Mouse (Mus musculus) embryonic fibroblast, embryonic 13.5 days (primary cell): ENCODE data around the gene Umodl1.

Source experiments
- CTCF ChIP-seq: IDR thresholded peaks from 2 replicates; pipeline ENCODE4 v1.5.1; 2011; ENCODE audit warnings: mild to moderate bottlenecking, control low read depth, low read length, moderate library complexity, borderline replicate concordance; ENCODE audit not compliant: insufficient read depth
- POLR2A ChIP-seq: IDR thresholded peaks from 2 replicates; pipeline ENCODE4 v1.6.1; 2011; ENCODE audit warnings: low read depth, mild to moderate bottlenecking, control low read depth, low read length, moderate library complexity

- TF ChIP-seq CTCF (no peak), POLR2A (no peak)
These were observed 30.9 kb upstream of the Umodl1 start for GRCm38 (mm10) chr17:30923566-30923965.
